Mouse (Mus musculus): ENCODE data around the gene Vmn1r189.

- TF ChIP-seq CTCF (IDR thresholded peaks at IDR 0.05; ENCODE audit: control insufficient read depth, insufficient read depth, insufficient read length), result no peak
- no peak for TF ChIP-seq MYOG (IDR thresholded peaks at IDR 0.05; ENCODE audit: control insufficient read depth, extremely low read depth, insufficient read length)
- TF ChIP-seq USF1 (IDR thresholded peaks at IDR 0.05; ENCODE audit: low read depth), result no peak
- TF ChIP-seq MYOD1 (IDR thresholded peaks at IDR 0.05; ENCODE audit: control insufficient read depth, insufficient read length, low read depth), result no peak
- TF ChIP-seq CEBPB (IDR thresholded peaks at IDR 0.05; ENCODE audit: low read depth), result no peak
- no peak for TF ChIP-seq MAX (IDR thresholded peaks at IDR 0.05)
- no peak for TF ChIP-seq FOSL1 (IDR thresholded peaks at IDR 0.05; ENCODE audit: insufficient read depth, low read length, poor library complexity, severe bottlenecking)
Measured at GRCm38 (mm10) chr13:22063468-22063867, 42.2 kb downstream of the Vmn1r189 start.
